8 mouse cellular contexts compared by ENCODE assay signal in genomic region chr11:115999538-116000143, GRCm38 (mm10). TPM values are rescaled to one million over a fixed set of nuclear protein-coding genes. Genes with fewer than 3 reads are reported as not detected.
DNase-seq lines count a peak whose midpoint lies in the region; ATAC-seq and TF ChIP-seq lines count a peak whose summit lies in the region.

No protein-coding gene starts in this region.

- no peak for TF ChIP-seq POLR2A in small intestine, adult 2 months (IDR thresholded peaks at IDR 0.05; ENCODE audit: low read depth, low read length)

- 20% methylated on average over 14 of the region's 14 CpGs for WGBS in embryonic facial prominence, embryonic 13.5 days
- 20% methylated on average over 14 of the region's 14 CpGs for WGBS in small intestine, adult 2 months

- no peaks in the 10 kb centered on the region for H3K9me3 ChIP-seq in embryonic facial prominence, embryonic 13.5 days

- H3K4me3 ChIP-seq in embryonic facial prominence, embryonic 13.5 days, result no peak overlapping the region
- H3K4me3 ChIP-seq in small intestine, adult 2 months (ENCODE audit: low read depth, low read length), result no peak overlapping the region

- H3K4me2 ChIP-seq in embryonic facial prominence, embryonic 13.5 days, result peak overlapping the region; percentile 18; the same call in 1 of the 2 replicates

- H3K4me1 ChIP-seq in embryonic facial prominence, embryonic 13.5 days, result peaks cover 14% of the 10 kb centered on the region; the same call in 1 of the 2 replicates
- H3K4me1 ChIP-seq in small intestine, adult 2 months (ENCODE audit: control insufficient read depth, insufficient read depth, insufficient read length, low read length), result peaks cover 5% of the 10 kb centered on the region

- H3K27me3 ChIP-seq in embryonic facial prominence, embryonic 13.5 days, result peaks cover 5% of the 10 kb centered on the region; the same call in 1 of the 2 replicates
- H3K27me3 ChIP-seq in small intestine, adult 2 months (ENCODE audit: control insufficient read depth, insufficient read depth, low read length), result no peaks in the 10 kb centered on the region

- ATAC-seq in cerebellum, adult (ENCODE audit: insufficient number of reproducible peaks, low FRiP score, low TSS enrichment), result no peak
- ATAC-seq in embryonic facial prominence, embryonic 13.5 days (ENCODE audit: insufficient number of reproducible peaks, insufficient read depth, low FRiP score, low TSS enrichment, low read depth), result no peak

- H3K36me3 ChIP-seq in embryonic facial prominence, embryonic 13.5 days, result 0 out of 2 replicates have a peak, but pooled peaks cover 3% of the 10 kb centered on the region
- peaks cover 43% of the 10 kb centered on the region for H3K36me3 ChIP-seq in small intestine, adult 2 months (ENCODE audit: control insufficient read depth, insufficient read depth, low read length)

- H3K27ac ChIP-seq in embryonic facial prominence, embryonic 13.5 days, result no peak overlapping the region
- H3K27ac ChIP-seq in small intestine, adult 2 months (ENCODE audit: insufficient read depth, low read depth, low read length), result no peak overlapping the region

- peak; percentile 76 for DNase-seq in cerebellum, adult 11 months
- DNase-seq in adrenal gland, adult 8-10 months, result peak; percentile 46
- peak; percentile 78 to 88 for DNase-seq in heart, postnatal 10 days
- peak; percentile 79 to 86 for DNase-seq in layer of hippocampus, postnatal 10 days (ENCODE audit: low spot score in 2 of 2)
- peak; percentile 92 for DNase-seq in lung, postnatal 36 days

- no peak overlapping the region for H3K9ac ChIP-seq in embryonic facial prominence, embryonic 13.5 days

- TF ChIP-seq CTCF in small intestine, adult 2 months (IDR thresholded peaks at IDR 0.05; ENCODE audit: extremely low read depth, insufficient read length, insufficient replicate concordance, low read depth, low read length), result peak; percentile 61; the same call in 1 of the 2 replicates

- intact Hi-C loops in heart, postnatal 10 days (cut with DNase I), result loop anchor here (1.0 kb wide), 1 partner anchor 60 kb away; no protein-coding TSS in a partner anchor

RNA-seq across cellular contexts. Expression of gene Galk1, which starts 12.9 kb away (rescaled TPM):
- total RNA-seq in adrenal gland, adult 8-10 months (2022), result 10 to 100 TPM; 37.3 to 55.6 (median 46.4) TPM
- 169 and 189 TPM in 2 replicates for polyA plus RNA-seq in embryonic facial prominence, embryonic 13.5 days (2015; fragmentation: Nextera tagmentation; extraction: Ambion mirVana)
- 10 to 100 TPM; 31.7 to 33.1 TPM for total RNA-seq in heart, postnatal 10 days (2021)
- 10 to 100 TPM; 20.5 to 24.7 TPM for total RNA-seq in layer of hippocampus, postnatal 10 days (2021)
- 39.5 and 53.3 TPM in 2 replicates for polyA plus RNA-seq in small intestine, adult 2 months (2012; rRNA removed)

RNA-seq across cellular contexts. Expression of gene Itgb4, which starts 25.1 kb away (rescaled TPM):
- 1 to 10 TPM; 3.5 to 5.1 (median 3.9) TPM for total RNA-seq in adrenal gland, adult 8-10 months (2022)
- polyA plus RNA-seq in embryonic facial prominence, embryonic 13.5 days (2015; fragmentation: Nextera tagmentation; extraction: Ambion mirVana), result 11.2 and 11.6 TPM in 2 replicates
- 1 to 10 TPM; 4.8 to 5.5 TPM for total RNA-seq in heart, postnatal 10 days (2021)
- total RNA-seq in layer of hippocampus, postnatal 10 days (2021), result 1 to 10 TPM in 1 of 2 experiments, under 1 TPM in 1; 0.85 to 1.3 TPM
- polyA plus RNA-seq in small intestine, adult 2 months (2012; rRNA removed), result 53.2 and 133 TPM in 2 replicates

RNA-seq across cellular contexts. Expression of gene H3f3b, which starts 28.1 kb away (rescaled TPM):
- total RNA-seq in adrenal gland, adult 8-10 months (2022), result 100 to 1,000 TPM; 302 to 413 (median 377) TPM
- 2,264 and 2,363 TPM in 2 replicates for polyA plus RNA-seq in embryonic facial prominence, embryonic 13.5 days (2015; fragmentation: Nextera tagmentation; extraction: Ambion mirVana)
- 100 to 1,000 TPM; 338 to 393 TPM for total RNA-seq in heart, postnatal 10 days (2021)
- 100 to 1,000 TPM; 400 to 469 TPM for total RNA-seq in layer of hippocampus, postnatal 10 days (2021)
- 48.6 and 118 TPM in 2 replicates for polyA plus RNA-seq in small intestine, adult 2 months (2012; rRNA removed)

RNA-seq across cellular contexts. Expression of gene Unk, which starts 30.5 kb away (rescaled TPM):
- 10 to 100 TPM; 19.7 to 45.2 (median 29.6) TPM for total RNA-seq in adrenal gland, adult 8-10 months (2022)
- 40.7 and 44.9 TPM in 2 replicates for polyA plus RNA-seq in embryonic facial prominence, embryonic 13.5 days (2015; fragmentation: Nextera tagmentation; extraction: Ambion mirVana)
- total RNA-seq in heart, postnatal 10 days (2021), result 10 to 100 TPM; 16.3 to 17.0 TPM
- total RNA-seq in layer of hippocampus, postnatal 10 days (2021), result 10 to 100 TPM; 23.9 to 28.1 TPM
- polyA plus RNA-seq in small intestine, adult 2 months (2012; rRNA removed), result 10.4 and 21.5 TPM in 2 replicates
